Mouse (Mus musculus) hindbrain, embryonic 12.5 days (tissue): ENCODE measurements around the gene Spcs3. TPM values are rescaled to one million over a fixed set of nuclear protein-coding genes. Genes with fewer than 3 reads are reported as not detected.
A peak's percentile ranks its signal among the peaks of the same experiment; 100 is the strongest.

Experiments
- ATAC-seq: fragments of 200-750 bp; cut with Nextera tagmentation; 2 replicates; pipeline ENCODE4 v1.8.0; 2017; ENCODE audit warnings: moderate TSS enrichment; ENCODE audit not compliant: low FRiP score
- H3K27ac ChIP-seq: fragments of 300-500 bp; sonication (generic); 2 replicates; pipeline ENCODE4 v1.5.1; 2016; ENCODE audit warnings: mild to moderate bottlenecking
- H3K27me3 ChIP-seq: fragments of 300-500 bp; sonication (generic); 2 replicates; pipeline ENCODE4 v1.6.1; 2016; ENCODE audit warnings: mild to moderate bottlenecking
- H3K36me3 ChIP-seq: fragments of 300-500 bp; sonication (generic); 2 replicates; pipeline ENCODE4 v1.6.1; 2016; ENCODE audit warnings: mild to moderate bottlenecking
- H3K4me1 ChIP-seq: fragments of 300-500 bp; sonication (generic); 2 replicates; pipeline ENCODE4 v1.6.1; 2016
- H3K4me2 ChIP-seq: fragments of 300-500 bp; sonication (generic); replicated peaks from 2 replicates; pipeline ENCODE4 v1.6.1; 2016; ENCODE audit warnings: mild to moderate bottlenecking
- H3K4me3 ChIP-seq: fragments of 300-500 bp; sonication (generic); 2 replicates; pipeline ENCODE4 v1.5.1; 2016; ENCODE audit warnings: mild to moderate bottlenecking
- H3K9ac ChIP-seq: fragments of 300-500 bp; sonication (generic); 2 replicates; pipeline ENCODE4 v1.6.1; 2016; ENCODE audit warnings: mild to moderate bottlenecking, moderate library complexity
- H3K9me3 ChIP-seq: fragments of 300-500 bp; sonication (generic); replicated peaks from 2 replicates; pipeline ENCODE4 v1.6.1; 2016; ENCODE audit warnings: mild to moderate bottlenecking
- WGBS: fragments of 180-500 bp; shearing (Covaris S2); methylation state at CpG from one replicate; pipeline ENCODE4 v1.1.7; 2016; 5-methylcytosine and 5-hydroxymethylcytosine counted together
- polyA plus RNA-seq: library from polyadenylated mRNA; unstranded; fragments of >200 nt; fragmentation: Nextera tagmentation; extraction: Ambion mirVana; gene quantifications from 2 replicates; pipeline ENCODE4 v1.2.1, GENCODE M21; 2016

Spcs3 gene
- polyA plus RNA-seq, 1 experiment from 2014 or later = 78.3 TPM

GRCm38 (mm10) chr8:54505060-54505459 lies 24.7 kb downstream of the Spcs3 start:
- no peak for ATAC-seq
- WGBS = 76% methylated on average over 2 of the region's 2 CpGs
- no peaks in the 10 kb centered on the region for H3K9me3 ChIP-seq
- H3K4me1 ChIP-seq = no peaks in the 10 kb centered on the region
- H3K4me2 ChIP-seq = no peak overlapping the region
- H3K27ac ChIP-seq = no peak overlapping the region
- H3K4me3 ChIP-seq = no peak overlapping the region
- no peak overlapping the region for H3K9ac ChIP-seq
- no peaks in the 10 kb centered on the region for H3K27me3 ChIP-seq
- no peaks in the 10 kb centered on the region for H3K36me3 ChIP-seq

DNA sequence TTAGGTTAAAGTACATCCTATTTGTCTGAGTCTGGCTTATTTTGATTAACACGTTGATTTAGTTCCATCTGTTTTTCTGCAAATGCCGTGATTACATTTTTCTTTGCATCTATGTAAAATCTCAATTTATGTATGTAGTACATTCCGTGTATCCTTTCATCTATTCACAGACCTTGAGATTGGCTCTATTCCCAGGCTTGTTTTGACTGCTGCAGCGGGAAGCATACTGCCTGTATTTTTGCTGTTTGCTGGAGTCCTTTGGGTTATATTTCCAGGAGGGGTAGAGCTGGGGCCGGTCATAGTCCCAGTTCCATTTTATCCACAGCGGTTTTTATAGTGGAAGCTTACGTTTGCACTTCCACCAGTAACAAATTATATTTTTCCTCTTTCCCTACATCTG lies 26.7 kb downstream of the Spcs3 start:
- Histone ChIP-seq H3K4me2 (no peak overlapping the region), H3K27me3 (no peaks in the 10 kb centered on the region), H3K36me3 (no peaks in the 10 kb centered on the region), H3K9me3 (no peaks in the 10 kb centered on the region), H3K9ac (no peak overlapping the region), H3K4me1 (no peaks in the 10 kb centered on the region), H3K4me3 (no peak overlapping the region), H3K27ac (no peak overlapping the region)
- ATAC-seq = no peak
- WGBS = 79% methylated on average over 7 of the region's 7 CpGs

GRCm38 (mm10) chr8:54493915-54494314 lies 35.9 kb downstream of the Spcs3 start:
- no peaks in the 10 kb centered on the region for H3K36me3 ChIP-seq
- H3K9me3 ChIP-seq = no peaks in the 10 kb centered on the region
- H3K27ac ChIP-seq = no peak overlapping the region
- H3K27me3 ChIP-seq = no peaks in the 10 kb centered on the region
- no peak for ATAC-seq
- no peak overlapping the region for H3K4me2 ChIP-seq
- no peak overlapping the region for H3K9ac ChIP-seq
- no peaks in the 10 kb centered on the region for H3K4me1 ChIP-seq
- H3K4me3 ChIP-seq = no peak overlapping the region
- WGBS = 51% methylated on average over 3 of the region's 3 CpGs

- 15% methylated on average over 6 of the region's 6 CpGs for WGBS
- ATAC-seq = no peak
- Histone ChIP-seq H3K4me3 (no peak overlapping the region), H3K4me2 (no peak overlapping the region), H3K27ac (no peak overlapping the region), H3K27me3 (no peaks in the 10 kb centered on the region; the same call in 1 of the 2 replicates), H3K4me1 (no peaks in the 10 kb centered on the region), H3K9ac (no peak overlapping the region), H3K9me3 (no peaks in the 10 kb centered on the region), H3K36me3 (no peaks in the 10 kb centered on the region)
Measured at GRCm38 (mm10) chr8:54493110-54493509, 36.7 kb downstream of the Spcs3 start.

DNA sequence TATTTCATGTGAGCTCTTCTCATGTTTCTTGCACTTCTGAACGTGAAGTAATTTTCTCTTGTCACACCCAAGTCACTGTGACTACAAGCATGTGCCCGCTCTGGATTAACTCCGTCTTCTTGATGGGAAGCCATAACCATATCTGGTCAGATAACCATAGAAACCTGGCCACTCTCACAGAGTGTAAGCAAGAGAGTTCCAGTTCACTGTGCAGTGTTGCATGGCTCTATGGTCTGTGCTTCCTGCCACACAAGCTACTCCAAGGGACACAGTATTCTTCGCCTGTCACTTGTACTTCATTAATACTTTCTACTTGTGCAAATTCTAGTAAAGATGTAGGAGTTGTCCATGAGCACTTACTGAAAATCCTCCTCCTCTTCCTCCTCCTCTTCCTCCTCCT lies 37.9 kb downstream of the Spcs3 start:
- Histone ChIP-seq H3K9ac (no peak overlapping the region), H3K4me3 (no peak overlapping the region), H3K4me1 (no peaks in the 10 kb centered on the region), H3K9me3 (no peaks in the 10 kb centered on the region), H3K4me2 (no peak overlapping the region), H3K36me3 (no peaks in the 10 kb centered on the region), H3K27me3 (no peaks in the 10 kb centered on the region; the same call in 1 of the 2 replicates), H3K27ac (no peak overlapping the region)
- 83% methylated on average over 4 of the region's 4 CpGs for WGBS
- ATAC-seq = no peak

DNA sequence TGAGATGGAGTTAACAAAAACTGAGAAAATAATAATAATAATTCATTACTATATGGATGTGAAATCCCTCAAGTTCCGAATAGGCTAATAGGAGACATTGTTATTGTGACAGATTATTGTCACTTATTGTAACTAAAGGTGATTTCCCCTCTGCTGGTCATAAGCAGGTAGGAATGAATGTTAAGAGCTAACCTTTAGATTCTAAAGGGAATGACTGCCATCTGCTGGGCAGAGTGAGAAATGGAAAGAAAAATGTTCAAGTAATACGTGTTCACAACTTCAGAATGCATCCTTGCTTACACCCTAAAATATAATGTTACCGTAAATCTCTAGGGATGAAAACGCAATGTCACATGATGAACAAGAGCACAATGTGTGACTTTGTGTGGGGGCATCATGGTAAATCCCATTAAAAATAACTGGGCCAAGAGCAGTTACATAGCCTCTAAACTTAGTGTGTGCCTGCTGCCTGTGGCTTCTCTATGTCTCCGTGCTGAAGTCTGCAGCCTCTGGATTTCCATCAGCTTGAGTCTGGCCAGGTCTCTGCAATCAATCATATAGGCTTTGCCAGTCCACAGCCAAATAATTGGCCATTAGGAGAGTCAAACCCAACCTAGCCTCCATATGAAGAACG lies 38.6 kb downstream of the Spcs3 start:
- no peak overlapping the region for H3K4me3 ChIP-seq
- H3K4me2 ChIP-seq = no peak overlapping the region
- H3K9me3 ChIP-seq = no peaks in the 10 kb centered on the region
- H3K4me1 ChIP-seq = no peaks in the 10 kb centered on the region
- no peaks in the 10 kb centered on the region; the same call in 1 of the 2 replicates for H3K27me3 ChIP-seq
- ATAC-seq = peak; percentile 51
- WGBS = 30% methylated on average over 6 of the region's 6 CpGs
- H3K36me3 ChIP-seq = no peaks in the 10 kb centered on the region
- H3K27ac ChIP-seq = no peak overlapping the region
- no peak overlapping the region for H3K9ac ChIP-seq

- Histone ChIP-seq H3K4me3 (no peak overlapping the region), H3K4me2 (no peak overlapping the region), H3K9ac (no peak overlapping the region), H3K4me1 (no peaks in the 10 kb centered on the region), H3K27me3 (no peaks in the 10 kb centered on the region; the same call in 1 of the 2 replicates), H3K9me3 (no peaks in the 10 kb centered on the region), H3K36me3 (no peaks in the 10 kb centered on the region), H3K27ac (no peak overlapping the region)
- ATAC-seq = no peak
- 76% methylated on average over 4 of the region's 4 CpGs for WGBS
Measured at GRCm38 (mm10) chr8:54488437-54488836, 41.4 kb downstream of the Spcs3 start.

DNA sequence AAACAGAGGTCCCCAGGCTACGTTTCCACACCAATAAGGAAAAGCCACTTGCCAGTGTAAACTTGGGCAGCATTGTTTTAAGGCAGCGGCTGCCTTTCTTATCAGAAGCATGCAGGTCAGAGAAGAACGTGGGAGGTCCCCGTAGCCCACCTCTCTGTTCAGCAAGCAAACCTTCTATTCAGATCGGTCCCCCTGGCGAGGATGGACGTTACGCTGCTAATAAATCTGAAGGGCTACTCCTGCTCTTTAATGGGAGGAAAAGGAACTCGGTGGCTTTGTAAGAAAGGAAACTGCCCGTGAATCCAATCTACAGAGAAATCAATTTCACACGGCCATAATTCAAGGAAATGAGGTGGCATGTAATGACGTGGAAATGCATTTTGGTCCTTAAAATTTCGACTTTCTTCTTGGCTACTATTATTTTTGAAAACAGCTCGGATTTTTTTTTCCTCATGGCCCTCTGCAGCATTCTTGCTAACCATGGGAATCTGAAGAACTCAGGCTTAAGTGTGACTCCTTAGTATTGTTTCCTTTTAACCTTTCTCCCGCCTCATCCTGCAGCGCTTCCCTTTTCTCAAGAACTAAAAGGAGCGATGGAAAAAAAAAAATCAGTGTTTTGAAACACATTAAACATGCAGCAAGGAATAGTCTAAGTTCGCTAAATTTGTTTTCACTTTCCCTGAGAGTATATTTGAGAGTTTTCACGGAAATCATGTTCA lies 43.1 kb downstream of the Spcs3 start:
- Histone ChIP-seq H3K36me3 (no peaks in the 10 kb centered on the region), H3K4me3 (no peak overlapping the region), H3K4me1 (no peaks in the 10 kb centered on the region), H3K9ac (no peak overlapping the region), H3K4me2 (peak overlapping the region; percentile 30), H3K9me3 (no peaks in the 10 kb centered on the region), H3K27me3 (no peaks in the 10 kb centered on the region; the same call in 1 of the 2 replicates), H3K27ac (no peak overlapping the region)
- 42% methylated on average over 19 of the region's 19 CpGs for WGBS
- no peak for ATAC-seq

Other genes starting within 250 kb of the Spcs3 start
- 5.5 and 6.2 TPM in 2 replicates for gene Asb5, start 418 bp downstream of the Spcs3 start, polyA plus RNA-seq
- 0.44 TPM in 1 of 2 replicates, not detected in the other for gene Spata4, start 70.8 kb upstream of the Spcs3 start, polyA plus RNA-seq